Mouse (Mus musculus) intestine, postnatal 0 days (tissue): ENCODE data around the gene Spag7. TPM values are rescaled to one million over a fixed set of nuclear protein-coding genes. Genes with fewer than 3 reads are reported as not detected.
A peak's percentile ranks its signal among the peaks of the same experiment; 100 is the strongest.

ENCODE experiments used
- ATAC-seq: fragments of 200-750 bp; cut with Nextera tagmentation; 2 replicates; pipeline ENCODE4 v1.8.0; 2017; ENCODE audit warnings: mild to moderate bottlenecking, moderate TSS enrichment, moderate library complexity
- H3K27ac ChIP-seq: fragments of 300-500 bp; sonication (generic); 2 replicates; pipeline ENCODE4 v1.5.1; 2014; ENCODE audit warnings: mild to moderate bottlenecking, low read depth, low read length, moderate library complexity
- H3K27me3 ChIP-seq: fragments of 300-500 bp; sonication (generic); replicated peaks from 2 replicates; pipeline ENCODE4 v1.6.1; 2014; ENCODE audit warnings: low read length, mixed read lengths; ENCODE audit not compliant: control insufficient read depth, insufficient read depth
- H3K36me3 ChIP-seq: fragments of 300-500 bp; sonication (generic); 2 replicates; pipeline ENCODE4 v1.6.1; 2014; ENCODE audit warnings: mild to moderate bottlenecking, moderate library complexity; ENCODE audit not compliant: control insufficient read depth, insufficient read depth
- H3K4me1 ChIP-seq: fragments of 300-500 bp; sonication (generic); replicated peaks from 2 replicates; pipeline ENCODE4 v1.6.1; 2014; ENCODE audit warnings: antibody characterized with exemption, low read length, mixed read lengths; ENCODE audit not compliant: control insufficient read depth, insufficient read depth
- H3K4me2 ChIP-seq: fragments of 300-500 bp; sonication (generic); replicated peaks from 2 replicates; pipeline ENCODE4 v1.6.1; 2014; ENCODE audit warnings: low read depth, mild to moderate bottlenecking, moderate library complexity
- H3K4me3 ChIP-seq: fragments of 300-500 bp; sonication (generic); 2 replicates; pipeline ENCODE4 v1.5.1; 2014; ENCODE audit warnings: low read depth, low read length
- H3K9ac ChIP-seq: fragments of 300-500 bp; sonication (generic); 2 replicates; pipeline ENCODE4 v1.6.1; 2014; ENCODE audit warnings: mild to moderate bottlenecking, low read depth, low read length
- H3K9me3 ChIP-seq: fragments of 300-500 bp; sonication (generic); 2 replicates; pipeline ENCODE4 v1.6.1; 2016; ENCODE audit warnings: mixed run types; ENCODE audit not compliant: control insufficient read depth
- CTCF ChIP-seq: sonication (generic); IDR thresholded peaks from 2 replicates; pipeline ENCODE4 v1.5.1; 2016; ENCODE audit warnings: low read depth, mild to moderate bottlenecking, control low read depth, antibody characterized with exemption, moderate library complexity
- WGBS: fragments of 180-500 bp; shearing (Covaris S2); extraction: QIAGEN DNeasy Blood & Tissue Kit; methylation state at CpG from one replicate; pipeline ENCODE4 v1.1.7; 2014; 5-methylcytosine and 5-hydroxymethylcytosine counted together
- polyA plus RNA-seq: library from polyadenylated mRNA; unstranded; fragments of >200 nt; fragmentation: Nextera tagmentation; extraction: Ambion mirVana; gene quantifications from 2 replicates; pipeline ENCODE4 v1.2.1, GENCODE M21; 2015

Spag7 gene
- polyA plus RNA-seq, 1 experiment from 2014 or later, result 61.3 TPM

DNA sequence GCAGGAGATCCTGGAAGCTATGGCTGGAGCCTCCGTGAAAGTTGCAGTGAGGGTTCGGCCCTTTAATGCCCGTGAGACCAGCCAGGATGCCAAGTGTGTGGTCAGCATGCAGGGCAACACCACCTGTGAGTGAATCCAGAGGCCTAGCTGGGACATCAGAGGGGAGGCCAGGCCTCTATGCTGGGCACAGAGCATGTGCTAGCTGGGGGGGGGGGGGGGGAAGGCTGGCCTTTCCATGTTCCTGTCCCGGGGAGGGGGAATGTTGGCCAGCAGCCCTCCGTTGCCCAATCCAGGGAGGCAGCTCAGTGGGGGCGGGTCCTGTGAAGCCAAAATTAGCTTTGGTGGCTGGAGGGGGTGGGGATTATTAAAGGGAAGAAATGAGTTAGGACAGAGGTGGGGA, 33.6 kb upstream of the Spag7 start:
- Histone ChIP-seq H3K36me3 (peaks cover 43% of the 10 kb centered on the region), H3K4me3 (no peak overlapping the region), H3K4me2 (no peak overlapping the region; the same call in 1 of the 2 replicates), H3K27me3 (no peaks in the 10 kb centered on the region), H3K27ac (no peak overlapping the region), H3K9me3 (no peaks in the 10 kb centered on the region), H3K4me1 (peaks cover 4% of the 10 kb centered on the region), H3K9ac (no peak overlapping the region)
- ATAC-seq, result no peak
- TF ChIP-seq CTCF, result no peak
- 78% methylated on average over 6 of the region's 6 CpGs for WGBS

DNA sequence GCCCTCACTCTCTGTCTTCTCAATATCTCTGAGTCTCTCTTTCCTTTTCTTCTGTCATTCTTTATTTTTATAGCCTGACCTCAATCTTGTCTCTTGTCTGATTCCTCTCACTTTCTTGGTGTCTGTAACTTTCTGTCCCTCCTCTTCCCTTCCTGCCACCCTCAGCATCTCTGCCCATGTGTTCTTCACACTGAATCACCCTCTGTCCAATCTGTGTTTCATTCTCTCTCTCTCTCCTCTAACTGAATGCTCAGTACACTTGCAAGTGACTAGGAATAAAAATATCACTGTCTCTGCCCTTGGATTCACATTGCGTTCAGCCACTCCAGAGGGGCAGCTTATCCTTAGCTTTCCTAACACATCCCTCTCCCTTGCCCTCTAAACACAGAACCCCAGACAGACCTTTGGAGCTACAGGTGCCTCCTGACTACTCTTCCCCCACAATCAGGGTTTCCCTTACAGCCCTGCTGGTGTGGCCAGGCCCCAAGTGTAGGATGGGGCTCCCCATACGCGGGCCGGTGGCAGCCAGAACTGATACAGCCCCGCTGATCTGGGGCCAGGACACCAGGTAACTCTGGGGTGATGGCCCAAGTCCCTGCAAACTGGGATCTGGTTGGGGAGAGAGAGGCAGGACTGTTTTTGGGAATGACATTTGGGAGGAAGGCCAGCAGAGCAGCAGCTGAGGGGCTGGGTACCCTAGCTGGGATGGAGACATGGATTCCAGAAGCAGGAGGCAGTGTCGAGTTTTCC, 32.9 kb upstream of the Spag7 start:
- no peak for ATAC-seq
- H3K27me3 ChIP-seq, result no peaks in the 10 kb centered on the region
- H3K9ac ChIP-seq, result 0 out of 2 replicates have a peak overlapping the region, but pooled peaks have one; percentile 31
- peak overlapping the region; percentile 76 for H3K4me2 ChIP-seq
- peaks cover 4% of the 10 kb centered on the region for H3K4me1 ChIP-seq
- 58% methylated on average over 6 of the region's 6 CpGs for whole genome bisulfite sequencing
- H3K27ac ChIP-seq, result no peak overlapping the region
- peak overlapping the region; percentile 95; the same call in 1 of the 2 replicates for H3K4me3 ChIP-seq
- no peak for TF ChIP-seq CTCF
- H3K9me3 ChIP-seq, result no peaks in the 10 kb centered on the region
- H3K36me3 ChIP-seq, result peaks cover 38% of the 10 kb centered on the region

DNA sequence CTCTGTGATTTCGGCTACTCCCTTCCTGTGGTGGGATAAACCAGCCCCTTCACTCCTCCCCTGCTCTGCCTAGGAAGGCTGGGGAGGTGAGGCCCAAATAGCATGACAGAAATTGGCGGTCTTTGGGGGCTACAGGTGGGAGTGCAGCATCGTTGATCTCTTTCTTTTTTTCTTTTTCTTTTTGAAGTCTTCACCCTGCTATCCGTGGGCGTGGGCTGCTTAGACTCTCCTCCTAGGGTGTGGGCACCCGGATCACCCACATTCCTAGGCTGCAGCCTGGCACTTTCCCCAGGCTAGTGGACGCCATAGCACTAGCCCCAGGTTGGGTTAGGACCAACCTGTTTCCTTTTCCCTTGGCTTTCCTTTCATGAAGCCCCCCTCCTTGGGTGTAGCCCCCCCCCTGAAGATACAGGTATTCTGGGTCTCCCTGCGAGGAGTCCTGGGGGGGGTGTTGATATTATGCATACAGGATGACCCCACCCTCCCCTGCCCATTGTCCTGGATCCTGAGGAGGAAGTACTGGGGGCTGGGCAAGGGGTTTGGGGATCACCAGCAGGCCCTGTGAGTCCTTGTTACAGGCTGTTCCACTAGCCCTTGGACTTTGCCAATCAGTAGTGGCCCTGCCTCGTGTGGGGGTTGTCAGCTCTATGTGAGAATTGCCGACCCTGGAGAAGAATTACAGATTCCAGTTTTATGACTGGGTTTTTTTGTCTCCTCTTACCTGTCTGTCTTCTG, 32.2 kb upstream of the Spag7 start:
- Histone ChIP-seq H3K9ac (peak overlapping the region; percentile 86), H3K4me1 (peaks cover 4% of the 10 kb centered on the region), H3K27me3 (no peaks in the 10 kb centered on the region), H3K4me3 (peak overlapping the region; percentile 95), H3K36me3 (peaks cover 30% of the 10 kb centered on the region), H3K4me2 (peak overlapping the region; percentile 76), H3K9me3 (no peaks in the 10 kb centered on the region), H3K27ac (peak overlapping the region; percentile 91)
- TF ChIP-seq CTCF, result no peak
- 3% methylated on average over 10 of the region's 10 CpGs for WGBS
- no peak for ATAC-seq

DNA sequence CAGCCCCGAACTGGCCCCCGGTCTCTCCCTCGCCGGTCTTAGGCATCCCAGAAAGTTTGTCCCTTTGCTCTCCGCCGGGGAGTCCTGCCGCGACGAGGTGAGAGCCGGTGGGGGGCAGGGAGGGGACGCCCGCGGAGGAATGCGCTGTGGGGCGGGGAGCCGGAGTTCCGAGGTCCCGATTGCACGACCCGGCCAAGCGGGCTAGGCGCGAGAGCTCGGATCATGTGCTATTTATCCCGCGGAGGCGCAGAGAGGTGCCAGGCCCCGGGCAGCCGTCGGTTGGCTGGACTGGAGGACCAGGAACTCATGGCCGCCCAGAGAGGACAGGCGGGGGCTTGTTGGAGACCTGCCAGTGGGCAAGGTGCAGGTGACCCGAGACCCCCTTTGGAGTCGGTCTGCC, 31.4 kb upstream of the Spag7 start:
- under 1% methylated on average over 34 of the region's 34 CpGs for WGBS
- peak; percentile 53 for ATAC-seq

DNA sequence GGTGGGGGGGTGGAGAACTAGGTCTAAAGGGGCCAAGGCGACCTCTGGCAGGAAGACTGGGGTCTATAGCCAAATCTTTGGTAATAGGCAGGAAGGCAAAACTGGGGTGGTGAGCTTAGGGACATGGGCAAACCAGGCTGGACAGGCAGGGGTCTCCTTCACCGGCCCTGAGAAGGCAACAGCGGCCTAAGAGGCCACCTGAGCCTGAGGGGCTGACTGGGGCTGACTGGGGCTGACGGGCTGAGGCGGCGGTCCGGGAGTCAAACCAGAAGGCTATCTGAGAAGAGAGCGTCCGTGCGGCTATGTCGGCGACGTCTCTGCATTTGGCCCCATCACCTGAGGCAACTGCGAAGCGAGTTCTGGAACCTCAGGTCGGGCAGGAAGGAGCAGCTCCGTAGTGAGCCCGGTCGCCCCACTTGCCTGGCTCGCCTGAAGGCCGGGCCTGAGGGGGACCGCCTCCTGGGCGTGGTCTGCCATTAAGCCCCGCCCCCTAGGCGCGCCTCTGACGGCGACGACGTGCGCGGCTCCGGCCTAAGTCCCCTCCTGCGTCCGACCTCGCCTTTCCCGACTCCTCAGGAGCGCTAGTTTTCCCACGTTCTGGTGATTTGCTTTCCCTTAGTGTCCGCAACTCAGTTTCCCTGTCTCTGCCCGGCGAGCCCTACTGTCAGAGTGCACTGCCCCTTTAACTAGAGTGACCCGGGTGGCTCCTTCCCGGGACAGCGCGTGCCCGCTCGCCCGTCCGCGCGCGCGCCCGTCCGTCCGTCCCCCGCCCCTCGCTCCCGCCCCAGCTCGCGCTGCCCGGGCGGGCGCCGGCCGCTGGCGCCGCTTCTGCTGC, 30.7 kb upstream of the Spag7 start, which contains the start of the genes Inca1 and Kif1c:
Gene Inca1, minus strand, starts transcription at position 434 of the 835 bp plus-strand sequence.
Gene Kif1c, plus strand, starts transcription at position 827 of the 835 bp plus-strand sequence.
- TF ChIP-seq CTCF, result no peak
- 1% methylated on average over 57 of the region's 69 CpGs for WGBS
- ATAC-seq, result peak; percentile 95
- H3K9me3 ChIP-seq, result no peaks in the 10 kb centered on the region
- H3K4me3 ChIP-seq, result peak within 1 kb of the TSS; percentile 95
- peaks cover 4% of the 10 kb centered on the region for H3K4me1 ChIP-seq
- H3K27me3 ChIP-seq, result no peaks in the 10 kb centered on the region
- H3K4me2 ChIP-seq, result peak within 1 kb of the TSS; percentile 76
- peaks cover 16% of the 10 kb centered on the region for H3K36me3 ChIP-seq
- peak within 1 kb of the TSS; percentile 91 for H3K27ac ChIP-seq
- H3K9ac ChIP-seq, result peak within 1 kb of the TSS; percentile 86

More for the DNA sequence above, 31.4 kb upstream of the Spag7 start:
- Histone ChIP-seq H3K4me1 (peaks cover 4% of the 10 kb centered on the region), H3K9ac (peak overlapping the region; percentile 86), H3K4me2 (peak overlapping the region; percentile 76), H3K27me3 (no peaks in the 10 kb centered on the region), H3K9me3 (no peaks in the 10 kb centered on the region), H3K4me3 (peak overlapping the region; percentile 95), H3K27ac (peak overlapping the region; percentile 91), H3K36me3 (peaks cover 22% of the 10 kb centered on the region)
- TF ChIP-seq CTCF, result no peak
